Mouse (Mus musculus): ENCODE data around the gene Btbd10. TPM values are rescaled to one million over a fixed set of nuclear protein-coding genes. Genes with fewer than 3 reads are reported as not detected.

The Btbd10 gene
- total RNA-seq (2023): 15.4 TPM

DNA sequence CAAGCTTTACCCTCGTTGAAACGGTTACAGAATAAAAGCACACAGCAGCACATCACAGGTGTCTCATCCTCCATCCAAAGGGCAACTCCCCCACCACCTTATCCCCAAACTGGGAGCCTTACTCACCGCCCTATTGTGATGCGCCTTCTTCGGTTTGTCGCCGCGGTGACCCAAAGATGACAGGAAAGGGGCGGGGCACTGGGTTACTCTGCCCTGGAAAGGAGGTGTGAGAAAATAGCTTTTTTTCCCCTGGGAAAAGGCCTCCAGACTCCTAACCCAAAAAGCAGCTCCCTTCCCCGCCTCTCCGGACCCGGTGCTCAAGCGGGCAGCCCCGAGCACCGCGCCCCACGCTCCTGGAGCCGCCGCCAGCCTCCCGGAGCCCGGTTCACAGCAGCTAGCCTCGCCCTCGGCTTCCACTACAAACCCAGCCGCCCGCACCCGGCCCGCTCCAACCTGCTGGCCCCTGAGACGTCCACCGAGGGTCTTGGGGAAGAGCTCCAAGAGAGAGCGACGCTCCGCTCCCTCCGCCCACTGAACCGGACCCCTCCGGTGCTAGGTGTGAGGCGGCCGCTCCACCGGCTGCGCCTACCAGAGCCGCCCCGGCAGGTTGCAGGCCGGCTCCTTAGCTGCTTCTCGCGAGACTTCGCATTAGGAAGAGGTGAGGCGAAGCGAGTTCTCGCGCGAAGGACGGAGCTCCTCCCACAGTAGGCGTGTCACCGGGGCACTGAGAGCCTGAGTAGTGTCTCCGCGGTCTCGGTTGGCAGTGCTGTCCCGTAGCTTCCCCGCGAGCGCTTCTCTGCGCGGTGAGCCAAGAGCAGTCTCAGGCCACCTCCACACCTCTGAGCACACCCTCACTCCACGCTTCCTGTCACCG, at the start of gene Btbd10:
Btbd10 (minus strand) TSS at position 647 of the 874 bp plus-strand sequence.

DNA sequence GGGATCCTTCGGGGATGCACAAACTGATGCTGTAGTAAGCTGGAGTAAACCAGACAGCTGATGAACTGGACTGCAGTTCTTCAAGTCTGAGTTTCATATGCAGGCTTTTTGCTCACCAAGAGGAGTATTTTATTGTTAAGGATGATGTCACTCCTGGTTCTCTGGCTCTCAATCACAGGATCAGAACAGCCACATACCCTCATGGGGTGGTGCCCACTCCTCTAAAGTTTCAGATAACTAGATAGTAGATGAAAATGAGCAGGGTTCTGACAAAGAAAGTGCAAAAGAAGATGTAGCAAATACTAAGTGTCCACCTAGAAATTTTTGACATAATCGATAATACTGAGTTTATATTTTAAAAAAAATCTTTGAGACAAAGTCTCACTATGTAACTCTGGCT, 19.3 kb upstream of the Btbd10 start, which contains the start of gene Pth:
Pth (minus strand) TSS at position 101 of the 400 bp plus-strand sequence.

Other genes with a start within 250 kb of the Btbd10 start
- gene Arntl, start 161.9 kb downstream of the Btbd10 start, total RNA-seq (2023): 31.7 TPM
- gene Pth, start 19.2 kb upstream of the Btbd10 start, total RNA-seq (2023): not detected
- gene Far1, start 144.4 kb upstream of the Btbd10 start, total RNA-seq (2023): 62.5 TPM

Measured in CD4-positive naive resting alpha-beta T cell, adult 76 days (primary cell).